Mouse (Mus musculus) ES-Bruce4 (cell line): ENCODE measurements around the gene Thap7. TPM values are rescaled to one million over a fixed set of nuclear protein-coding genes. Genes with fewer than 3 reads are reported as not detected.
"Not testable (repeated sequence)": the region's sequence is repeated elsewhere in the genome, so short reads cannot be mapped to it uniquely, and the experiment has no call there.

Source experiments
- H3K27ac ChIP-seq: 2 replicates; pipeline ENCODE4 v1.5.1; 2012; ENCODE audit warnings: low read length, inconsistent platforms; ENCODE audit not compliant: insufficient read depth
- H3K27me3 ChIP-seq: 2 replicates; pipeline ENCODE4 v1.6.1; 2012; ENCODE audit warnings: mild to moderate bottlenecking, low read length, inconsistent platforms; ENCODE audit not compliant: control insufficient read depth, poor library complexity, insufficient read depth, severe bottlenecking
- H3K36me3 ChIP-seq: 2 replicates; pipeline ENCODE4 v1.6.1; 2012; ENCODE audit warnings: inconsistent platforms, mild to moderate bottlenecking, low read length, moderate library complexity; ENCODE audit not compliant: control insufficient read depth, poor library complexity, insufficient read depth, severe bottlenecking
- H3K4me1 ChIP-seq: one replicate; pipeline ENCODE4 v1.8.1; 2011; ENCODE audit warnings: low read length; ENCODE audit not compliant: control insufficient read depth, insufficient read depth
- H3K4me3 ChIP-seq: 2 replicates; pipeline ENCODE4 v1.5.1; 2011; ENCODE audit warnings: low read depth, mild to moderate bottlenecking, low read length
- H3K9ac ChIP-seq: 2 replicates; pipeline ENCODE4 v1.6.1; 2012; ENCODE audit warnings: low read depth, mild to moderate bottlenecking, inconsistent platforms; ENCODE audit not compliant: poor library complexity, severe bottlenecking
- H3K9me3 ChIP-seq: replicated peaks from 2 replicates; pipeline ENCODE4 v1.6.1; 2012; ENCODE audit warnings: mild to moderate bottlenecking, low read length, inconsistent platforms; ENCODE audit not compliant: control insufficient read depth, poor library complexity, insufficient read depth, severe bottlenecking
- CTCF ChIP-seq: IDR thresholded peaks from one replicate; pipeline ENCODE4 v1.8.1; 2011; ENCODE audit warnings: low read depth, low read length
- EP300 ChIP-seq: IDR thresholded peaks from 2 replicates; pipeline ENCODE4 v1.6.1; 2011; ENCODE audit warnings: low read depth, low read length; ENCODE audit not compliant: insufficient read depth
- POLR2A ChIP-seq: IDR thresholded peaks from one replicate; pipeline ENCODE4 v1.8.1; 2011; ENCODE audit warnings: low read length; ENCODE audit not compliant: insufficient read depth
- polyA plus RNA-seq: library from polyadenylated mRNA; stranded (reverse); fragments of >200 nt; gene quantifications from 2 replicates; pipeline ENCODE4 v1.2.4, GENCODE M21; 2011; ENCODE audit warnings: low read depth; ENCODE audit not compliant: missing spikeins, insufficient read depth, insufficient read length

Gene Thap7
- polyA plus RNA-seq, 1 experiment: 13.1 TPM

- Histone ChIP-seq H3K36me3 (no peaks in the 10 kb centered on the region), H3K4me3 (no peak overlapping the region), H3K9me3 (no peaks in the 10 kb centered on the region), H3K9ac (no peak overlapping the region), H3K27ac (no peak overlapping the region), H3K27me3 (no peaks in the 10 kb centered on the region), H3K4me1 (no peaks in the 10 kb centered on the region)
- TF ChIP-seq CTCF: peak; percentile 98
- peak; percentile 37; the same call in 1 of the 2 replicates for TF ChIP-seq EP300
- TF ChIP-seq POLR2A: no peak
These were observed 27.1 kb upstream of the Thap7 start for GRCm38 (mm10) chr16:17557947-17558480.

DNA sequence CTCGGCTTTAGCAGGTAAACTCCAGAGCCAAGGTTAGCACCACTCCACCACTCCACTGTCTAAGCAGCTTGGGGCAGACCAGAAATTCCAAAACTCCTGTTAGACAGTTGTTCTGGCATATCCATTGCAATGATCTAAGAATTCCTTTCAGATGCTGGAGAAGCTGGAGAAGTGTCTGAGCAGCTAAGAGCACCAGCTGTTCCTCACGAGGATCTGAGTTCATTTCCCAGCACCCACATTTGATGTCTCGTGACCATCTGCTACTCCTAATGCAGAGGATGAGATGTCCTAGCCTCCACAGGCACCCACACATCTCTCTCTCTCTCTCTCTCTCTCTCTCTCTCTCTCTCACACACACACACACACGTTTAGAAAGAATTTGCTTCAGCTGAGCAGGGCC is 26.0 kb upstream of the Thap7 start:
- Histone ChIP-seq H3K36me3 (no peaks in the 10 kb centered on the region), H3K27me3 (no peaks in the 10 kb centered on the region), H3K4me1 (no peaks in the 10 kb centered on the region), H3K27ac (no peak overlapping the region), H3K9ac (no peak overlapping the region), H3K9me3 (no peaks in the 10 kb centered on the region), H3K4me3 (no peak overlapping the region)
- TF ChIP-seq EP300 (no peak), CTCF (no peak), POLR2A (no peak)

- H3K36me3 ChIP-seq: no peaks in the 10 kb centered on the region
- no peak overlapping the region for H3K4me3 ChIP-seq
- no peak overlapping the region for H3K9ac ChIP-seq
- no peaks in the 10 kb centered on the region for H3K9me3 ChIP-seq
- no peaks in the 10 kb centered on the region for H3K27me3 ChIP-seq
- no peak overlapping the region for H3K27ac ChIP-seq
- TF ChIP-seq CTCF (no peak), POLR2A (no peak), EP300 (no peak)
- no peaks in the 10 kb centered on the region for H3K4me1 ChIP-seq
These were observed 25.2 kb upstream of the Thap7 start for GRCm38 (mm10) chr16:17556180-17556579.

DNA sequence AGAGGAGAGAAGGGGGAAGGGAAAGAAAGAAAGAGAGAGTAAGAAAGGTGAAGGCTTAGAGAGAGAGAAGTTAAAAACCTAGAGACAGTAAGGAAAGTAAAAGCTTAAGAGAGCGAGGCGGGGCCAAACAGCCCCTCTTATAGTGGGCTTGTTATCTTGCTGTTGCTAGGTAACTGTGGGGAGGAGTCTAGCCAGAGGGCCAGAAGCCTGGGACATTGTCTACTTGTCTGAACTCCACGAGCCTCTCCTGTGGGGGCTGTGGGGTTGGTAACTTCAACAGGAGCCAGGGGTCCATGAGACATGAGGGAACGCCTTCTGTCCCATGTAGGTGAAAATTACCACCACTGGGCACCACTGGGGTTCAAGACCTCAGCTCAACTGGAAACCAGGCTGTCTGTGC is 23.8 kb upstream of the Thap7 start:
- not testable (repeated sequence) for H3K9me3 ChIP-seq, H3K4me3 ChIP-seq, H3K27me3 ChIP-seq, H3K36me3 ChIP-seq, H3K27ac ChIP-seq, H3K9ac ChIP-seq, H3K4me1 ChIP-seq

GRCm38 (mm10) chr16:17553910-17554685 is 23.2 kb upstream of the Thap7 start:
- Histone ChIP-seq H3K27me3 (no peaks in the 10 kb centered on the region), H3K27ac (peak overlapping the region; percentile 62), H3K9me3 (no peaks in the 10 kb centered on the region), H3K4me1 (no peaks in the 10 kb centered on the region), H3K4me3 (peak overlapping the region; percentile 46), H3K9ac (no peak overlapping the region), H3K36me3 (no peaks in the 10 kb centered on the region)
- TF ChIP-seq EP300: peak; percentile 37; the same call in 1 of the 2 replicates
- no peak for TF ChIP-seq POLR2A

- Histone ChIP-seq H3K4me1 (no peaks in the 10 kb centered on the region), H3K9ac (no peak overlapping the region), H3K27ac (no peak overlapping the region), H3K36me3 (no peaks in the 10 kb centered on the region), H3K4me3 (no peak overlapping the region), H3K27me3 (no peaks in the 10 kb centered on the region), H3K9me3 (no peaks in the 10 kb centered on the region)
- TF ChIP-seq CTCF (no peak), POLR2A (no peak), EP300 (no peak)
These were observed 21.9 kb upstream of the Thap7 start for GRCm38 (mm10) chr16:17552837-17553236.
